Mouse (Mus musculus) limb, embryonic 15.5 days (tissue): ENCODE results near the gene Vmn2r33. TPM values are rescaled to one million over a fixed set of nuclear protein-coding genes. Genes with fewer than 3 reads are reported as not detected.
"Not testable (repeated sequence)": the region's sequence is repeated elsewhere in the genome, so short reads cannot be mapped to it uniquely, and the experiment has no call there.

Experiments used
- ATAC-seq: fragments of 200-750 bp; cut with Nextera tagmentation; 2 replicates; pipeline ENCODE4 v1.8.0; 2017; ENCODE audit warnings: low read depth, moderate TSS enrichment; ENCODE audit not compliant: insufficient number of reproducible peaks, low FRiP score, low TSS enrichment
- H3K27ac ChIP-seq: fragments of 300-500 bp; sonication (generic); 2 replicates; pipeline ENCODE4 v1.5.1; 2015; ENCODE audit warnings: moderate library complexity, mild to moderate bottlenecking, inconsistent platforms
- H3K27me3 ChIP-seq: fragments of 300-500 bp; sonication (generic); 2 replicates; pipeline ENCODE4 v1.6.1; 2015; ENCODE audit warnings: inconsistent platforms
- H3K36me3 ChIP-seq: fragments of 300-500 bp; sonication (generic); 2 replicates; pipeline ENCODE4 v1.6.1; 2015; ENCODE audit warnings: inconsistent platforms
- H3K4me1 ChIP-seq: fragments of 300-500 bp; sonication (generic); 2 replicates; pipeline ENCODE4 v1.6.1; 2015; ENCODE audit warnings: inconsistent platforms
- H3K4me2 ChIP-seq: fragments of 300-500 bp; sonication (generic); 2 replicates; pipeline ENCODE4 v1.6.1; 2015; ENCODE audit warnings: mild to moderate bottlenecking, inconsistent platforms
- H3K4me3 ChIP-seq: fragments of 300-500 bp; sonication (generic); 2 replicates; pipeline ENCODE4 v1.5.1; 2015; ENCODE audit warnings: mild to moderate bottlenecking, inconsistent platforms
- H3K9ac ChIP-seq: fragments of 300-500 bp; sonication (generic); 2 replicates; pipeline ENCODE4 v1.6.1; 2015; ENCODE audit warnings: inconsistent platforms
- H3K9me3 ChIP-seq: fragments of 300-500 bp; sonication (generic); 2 replicates; pipeline ENCODE4 v1.6.1; 2016; ENCODE audit warnings: inconsistent platforms
- polyA plus RNA-seq: library from polyadenylated mRNA; unstranded; fragments of >200 nt; fragmentation: Nextera tagmentation; extraction: Ambion mirVana; gene quantifications from 2 replicates; pipeline ENCODE4 v1.2.1, GENCODE M21; 2015

The Vmn2r33 gene
- not detected in 2 replicates for polyA plus RNA-seq

- not testable (repeated sequence) for H3K27me3 ChIP-seq, H3K9me3 ChIP-seq, H3K4me1 ChIP-seq, H3K9ac ChIP-seq, H3K36me3 ChIP-seq, H3K4me3 ChIP-seq, H3K4me2 ChIP-seq, ATAC-seq, H3K27ac ChIP-seq
Observed at GRCm38 (mm10) chr7:7566686-7567085, at the start of gene Vmn2r33. TSS of gene Vmn2r33 (minus strand) at chr7:7566786.

Other genes starting within 250 kb of the Vmn2r33 start
- 0.04 TPM in 1 of 2 replicates, not detected in the other for gene Vmn2r30, start 229.2 kb downstream of the Vmn2r33 start, polyA plus RNA-seq
- gene Gm45783, start 192.2 kb downstream of the Vmn2r33 start, polyA plus RNA-seq = 0.62 TPM in 1 of 2 replicates, not detected in the other
- not detected in 2 replicates for gene Vmn2r31, start 167.1 kb downstream of the Vmn2r33 start, polyA plus RNA-seq
- not detected in 2 replicates for gene Vmn2r32, start 86.8 kb downstream of the Vmn2r33 start, polyA plus RNA-seq
- gene Vmn2r34, start 122.7 kb upstream of the Vmn2r33 start, polyA plus RNA-seq = not detected in 2 replicates